Mouse (Mus musculus) lung, embryonic 15.5 days (tissue): Measurements from ENCODE around the gene Chkb. TPM values are rescaled to one million over a fixed set of nuclear protein-coding genes. Genes with fewer than 3 reads are reported as not detected.

Source experiments
- ATAC-seq: fragments of 200-750 bp; cut with Nextera tagmentation; 2 replicates; pipeline ENCODE4 v1.8.0; 2017; ENCODE audit warnings: moderate number of reproducible peaks, borderline replicate concordance; ENCODE audit not compliant: low FRiP score, low TSS enrichment; ENCODE audit errors: extremely low read depth
- H3K27ac ChIP-seq: fragments of 300-500 bp; sonication (generic); 2 replicates; pipeline ENCODE4 v1.5.1; 2015; ENCODE audit warnings: moderate library complexity, mild to moderate bottlenecking, inconsistent platforms
- H3K27me3 ChIP-seq: fragments of 300-500 bp; sonication (generic); 2 replicates; pipeline ENCODE4 v1.6.1; 2015; ENCODE audit warnings: inconsistent platforms
- H3K36me3 ChIP-seq: fragments of 300-500 bp; sonication (generic); 2 replicates; pipeline ENCODE4 v1.6.1; 2015; ENCODE audit warnings: inconsistent platforms
- H3K4me1 ChIP-seq: fragments of 300-500 bp; sonication (generic); 2 replicates; pipeline ENCODE4 v1.6.1; 2015; ENCODE audit warnings: inconsistent platforms
- H3K4me2 ChIP-seq: fragments of 300-500 bp; sonication (generic); 2 replicates; pipeline ENCODE4 v1.6.1; 2015; ENCODE audit warnings: inconsistent platforms, mild to moderate bottlenecking, moderate library complexity
- H3K4me3 ChIP-seq: fragments of 300-500 bp; sonication (generic); 2 replicates; pipeline ENCODE4 v1.5.1; 2015; ENCODE audit warnings: mild to moderate bottlenecking, inconsistent platforms
- H3K9ac ChIP-seq: fragments of 300-500 bp; sonication (generic); 2 replicates; pipeline ENCODE4 v1.6.1; 2015; ENCODE audit warnings: inconsistent platforms
- H3K9me3 ChIP-seq: fragments of 300-500 bp; sonication (generic); 2 replicates; pipeline ENCODE4 v1.6.1; 2016; ENCODE audit warnings: inconsistent platforms
- WGBS: fragments of 180-500 bp; shearing (Covaris S2); methylation state at CpG from one replicate; pipeline ENCODE4 v1.1.7; 2015; 5-methylcytosine and 5-hydroxymethylcytosine counted together
- polyA plus RNA-seq: library from polyadenylated mRNA; unstranded; fragments of >200 nt; fragmentation: Nextera tagmentation; extraction: Ambion mirVana; gene quantifications from 2 replicates; pipeline ENCODE4 v1.2.1, GENCODE M21; 2015

The Chkb gene
- polyA plus RNA-seq, 1 experiment from 2014 or later: 57.9 TPM

GRCm38 (mm10) chr15:89468577-89468976 is 38.9 kb upstream of the Chkb start:
- no peaks in the 10 kb centered on the region for H3K36me3 ChIP-seq
- WGBS: 32% methylated on average over 2 of the region's 2 CpGs
- no peak overlapping the region for H3K4me3 ChIP-seq
- H3K9ac ChIP-seq: no peak overlapping the region
- H3K4me1 ChIP-seq: no peaks in the 10 kb centered on the region
- no peaks in the 10 kb centered on the region for H3K9me3 ChIP-seq
- H3K4me2 ChIP-seq: no peak overlapping the region
- no peak for ATAC-seq
- H3K27me3 ChIP-seq: no peaks in the 10 kb centered on the region
- H3K27ac ChIP-seq: no peak overlapping the region

GRCm38 (mm10) chr15:89465052-89465451 is 35.3 kb upstream of the Chkb start:
- Histone ChIP-seq H3K4me2 (no peak overlapping the region), H3K4me1 (no peaks in the 10 kb centered on the region), H3K27me3 (no peaks in the 10 kb centered on the region), H3K9ac (no peak overlapping the region), H3K36me3 (no peaks in the 10 kb centered on the region), H3K4me3 (no peak overlapping the region), H3K9me3 (no peaks in the 10 kb centered on the region), H3K27ac (no peak overlapping the region)
- 5% methylated on average over 1 of the region's 1 CpGs for WGBS
- no peak for ATAC-seq

GRCm38 (mm10) chr15:89463334-89464235 is 33.9 kb upstream of the Chkb start:
- Histone ChIP-seq H3K4me3 (no peak overlapping the region), H3K4me2 (no peak overlapping the region), H3K9me3 (no peaks in the 10 kb centered on the region), H3K27me3 (no peaks in the 10 kb centered on the region), H3K36me3 (no peaks in the 10 kb centered on the region), H3K27ac (no peak overlapping the region), H3K4me1 (no peaks in the 10 kb centered on the region), H3K9ac (no peak overlapping the region)
- ATAC-seq: no peak
- WGBS: 47% methylated on average over 5 of the region's 5 CpGs

- ATAC-seq: no peak
Measured at GRCm38 (mm10) chr15:89462176-89462575, 32.5 kb upstream of the Chkb start.

GRCm38 (mm10) chr15:89461321-89461720 is 31.6 kb upstream of the Chkb start:
- no peak overlapping the region for H3K9ac ChIP-seq
- peaks cover 12% of the 10 kb centered on the region; the same call in 1 of the 2 replicates for H3K27me3 ChIP-seq
- H3K4me3 ChIP-seq: no peak overlapping the region
- 60% methylated on average over 15 of the region's 15 CpGs for WGBS
- H3K4me2 ChIP-seq: no peak overlapping the region
- H3K9me3 ChIP-seq: no peaks in the 10 kb centered on the region
- no peaks in the 10 kb centered on the region for H3K4me1 ChIP-seq
- ATAC-seq: no peak
- H3K36me3 ChIP-seq: no peaks in the 10 kb centered on the region
- no peak overlapping the region for H3K27ac ChIP-seq

More at GRCm38 (mm10) chr15:89462176-89462575, 32.5 kb upstream of the Chkb start:
- 70% methylated on average over 7 of the region's 7 CpGs for WGBS
- no peaks in the 10 kb centered on the region for H3K9me3 ChIP-seq
- H3K4me2 ChIP-seq: no peak overlapping the region
- no peak overlapping the region for H3K4me3 ChIP-seq
- H3K27me3 ChIP-seq: peaks cover 8% of the 10 kb centered on the region; the same call in 1 of the 2 replicates
- H3K36me3 ChIP-seq: no peaks in the 10 kb centered on the region
- no peaks in the 10 kb centered on the region for H3K4me1 ChIP-seq
- no peak overlapping the region for H3K27ac ChIP-seq
- no peak overlapping the region for H3K9ac ChIP-seq

GRCm38 (mm10) chr15:89460298-89460697 is 30.6 kb upstream of the Chkb start:
- H3K9me3 ChIP-seq: no peaks in the 10 kb centered on the region
- peaks cover 21% of the 10 kb centered on the region; the same call in 1 of the 2 replicates for H3K27me3 ChIP-seq
- no peak overlapping the region for H3K4me3 ChIP-seq
- 56% methylated on average over 10 of the region's 10 CpGs for WGBS
- H3K9ac ChIP-seq: no peak overlapping the region
- H3K4me2 ChIP-seq: no peak overlapping the region
- ATAC-seq: no peak
- H3K27ac ChIP-seq: no peak overlapping the region
- no peaks in the 10 kb centered on the region for H3K4me1 ChIP-seq
- no peaks in the 10 kb centered on the region for H3K36me3 ChIP-seq

- Histone ChIP-seq H3K27me3 (peaks cover 25% of the 10 kb centered on the region), H3K4me3 (no peak overlapping the region), H3K4me2 (no peak overlapping the region), H3K36me3 (no peaks in the 10 kb centered on the region), H3K9me3 (no peaks in the 10 kb centered on the region), H3K9ac (no peak overlapping the region), H3K4me1 (no peaks in the 10 kb centered on the region), H3K27ac (no peak overlapping the region)
- 70% methylated on average over 7 of the region's 7 CpGs for WGBS
- no peak for ATAC-seq
Measured at GRCm38 (mm10) chr15:89459821-89460220, 30.1 kb upstream of the Chkb start.

GRCm38 (mm10) chr15:89458942-89459341 is 29.2 kb upstream of the Chkb start:
- Histone ChIP-seq H3K27ac (no peak overlapping the region), H3K27me3 (peaks cover 34% of the 10 kb centered on the region), H3K4me3 (no peak overlapping the region), H3K9me3 (no peaks in the 10 kb centered on the region), H3K9ac (no peak overlapping the region), H3K4me1 (peaks cover 6% of the 10 kb centered on the region), H3K36me3 (no peaks in the 10 kb centered on the region), H3K4me2 (no peak overlapping the region)
- 89% methylated on average over 15 of the region's 15 CpGs for WGBS
- no peak for ATAC-seq

- H3K27me3 ChIP-seq: peaks cover 47% of the 10 kb centered on the region
Measured at GRCm38 (mm10) chr15:89455642-89456041, 25.9 kb upstream of the Chkb start.

GRCm38 (mm10) chr15:89454857-89455256 is 25.1 kb upstream of the Chkb start:
- Histone ChIP-seq H3K36me3 (no peaks in the 10 kb centered on the region), H3K4me3 (no peak overlapping the region), H3K27me3 (peaks cover 47% of the 10 kb centered on the region), H3K9ac (no peak overlapping the region), H3K27ac (no peak overlapping the region), H3K4me2 (no peak overlapping the region), H3K9me3 (no peaks in the 10 kb centered on the region), H3K4me1 (peaks cover 12% of the 10 kb centered on the region)
- ATAC-seq: no peak
- 28% methylated on average over 4 of the region's 6 CpGs for WGBS

More at GRCm38 (mm10) chr15:89455642-89456041, 25.9 kb upstream of the Chkb start:
- no peak overlapping the region for H3K27ac ChIP-seq
- 53% methylated on average over 6 of the region's 6 CpGs for WGBS
- no peaks in the 10 kb centered on the region for H3K36me3 ChIP-seq
- H3K4me2 ChIP-seq: no peak overlapping the region
- no peak overlapping the region for H3K9ac ChIP-seq
- no peak for ATAC-seq
- no peak overlapping the region for H3K4me3 ChIP-seq
- H3K9me3 ChIP-seq: no peaks in the 10 kb centered on the region
- peaks cover 12% of the 10 kb centered on the region for H3K4me1 ChIP-seq

- Histone ChIP-seq H3K4me1 (peaks cover 12% of the 10 kb centered on the region), H3K9ac (no peak within 1 kb of the TSS; the same call in 1 of the 2 replicates), H3K27me3 (peaks cover 47% of the 10 kb centered on the region), H3K4me3 (peak within 1 kb of the TSS; percentile 42), H3K27ac (no peak within 1 kb of the TSS), H3K9me3 (no peaks in the 10 kb centered on the region), H3K4me2 (peak within 1 kb of the TSS; percentile 80), H3K36me3 (no peaks in the 10 kb centered on the region)
- under 1% methylated on average over 53 of the region's 53 CpGs for WGBS
- ATAC-seq: 0 out of 2 replicates have a peak, but pooled peaks have one; percentile 29
Measured at GRCm38 (mm10) chr15:89453865-89454478, 24.3 kb upstream of the Chkb start, which contains the start of gene Mapk8ip2. Gene Mapk8ip2 (plus strand): TSS chr15:89453913.
